Mouse (Mus musculus): ENCODE data around the gene Vmn1r58. TPM values are rescaled to one million over a fixed set of nuclear protein-coding genes. Genes with fewer than 3 reads are reported as not detected.

The Vmn1r58 gene
- polyA plus RNA-seq (2017; shearing (Covaris generic)) = under 1 TPM; 0.10 to 0.34 TPM

DNA sequence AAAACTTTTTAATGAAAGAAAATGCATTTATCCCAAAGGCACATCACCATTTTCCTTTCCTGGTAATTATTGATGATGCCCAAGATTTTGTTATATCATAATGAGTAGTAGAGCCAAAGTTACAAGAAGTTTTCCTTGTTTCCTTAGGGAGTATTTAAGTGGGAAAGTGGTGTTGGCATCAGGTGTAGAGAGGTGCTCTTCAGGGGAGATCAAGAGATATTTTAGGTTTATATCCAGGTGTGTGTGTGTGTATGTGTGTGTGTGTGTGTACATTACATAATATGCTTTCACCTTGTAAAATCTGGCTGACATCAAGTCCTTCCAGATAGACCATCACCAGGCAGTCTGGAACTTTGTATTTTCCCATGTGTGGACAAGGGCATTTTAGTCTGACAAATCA lies at the start of gene Vmn1r58:
Gene Vmn1r58 (minus strand): TSS at position 101 of the 400 bp plus-strand sequence.

DNA sequence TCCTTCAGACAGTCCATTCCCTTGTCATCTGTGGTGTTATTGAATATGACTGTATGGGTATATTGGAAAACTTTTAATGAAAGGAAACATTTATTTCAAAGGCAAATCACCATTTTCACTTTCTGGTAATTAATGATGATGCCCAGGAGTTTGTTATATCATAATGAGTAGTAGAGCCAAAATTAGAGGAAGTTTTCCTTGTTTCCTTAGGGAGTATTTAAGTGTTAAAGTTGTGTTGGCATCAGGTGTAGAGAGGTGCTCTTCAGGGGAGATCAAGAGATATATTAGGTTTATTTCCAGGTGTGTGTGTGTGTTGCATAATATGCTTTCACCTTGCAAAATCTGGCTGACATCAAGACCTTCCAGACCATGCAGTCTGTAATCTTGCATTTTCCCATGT lies 43.5 kb upstream of the Vmn1r58 start, which contains the start of gene Vmn1r59:
Gene Vmn1r59 (minus strand): TSS at position 101 of the 400 bp plus-strand sequence.

Other genes starting within 250 kb of the Vmn1r58 start
- not detected for gene Vmn1r56, start 216.6 kb downstream of the Vmn1r58 start, polyA plus RNA-seq (2017; shearing (Covaris generic))
- gene Vmn1r57, start 194.9 kb downstream of the Vmn1r58 start, polyA plus RNA-seq (2017; shearing (Covaris generic)) = under 1 TPM in 1 of 2 experiments, not detected in 1; 0.65 TPM
- gene Gm5065, start 62.9 kb downstream of the Vmn1r58 start, polyA plus RNA-seq (2017; shearing (Covaris generic)) = 1 to 10 TPM in 1 of 2 experiments, not detected in 1; 2.5 TPM
- under 1 TPM in 1 of 2 experiments, not detected in 1; 0.65 TPM for gene Nlrp2, start 62.4 kb downstream of the Vmn1r58 start, polyA plus RNA-seq (2017; shearing (Covaris generic))
- gene Vmn1r59, start 43.4 kb upstream of the Vmn1r58 start, polyA plus RNA-seq (2017; shearing (Covaris generic)) = not detected
- under 1 TPM in 1 of 2 experiments, not detected in 1; 0.06 TPM for gene Vmn2r28, start 80.6 kb upstream of the Vmn1r58 start, polyA plus RNA-seq (2017; shearing (Covaris generic))
- under 1 TPM; 0.06 to 0.17 TPM for gene Vmn1r60, start 133.9 kb upstream of the Vmn1r58 start, polyA plus RNA-seq (2017; shearing (Covaris generic))
- gene Vmn1r61, start 199.9 kb upstream of the Vmn1r58 start, polyA plus RNA-seq (2017; shearing (Covaris generic)) = under 1 TPM; 0.25 to 0.33 TPM

All from inflammation-experienced regulatory T-cells (primary cell).